Mouse (Mus musculus) heart, postnatal 0 days (tissue): Measurements from ENCODE around the gene Sgpp2. TPM values are rescaled to one million over a fixed set of nuclear protein-coding genes. Genes with fewer than 3 reads are reported as not detected.

Experiments used
- ATAC-seq: fragments of 200-750 bp; cut with Nextera tagmentation; 2 replicates; pipeline ENCODE4 v1.8.0; 2017; ENCODE audit warnings: low read depth, moderate number of reproducible peaks, moderate library complexity; ENCODE audit not compliant: insufficient read depth
- DNase-seq: peaks from one replicate; pipeline ENCODE4 v3.0.0-alpha.2; 2016; ENCODE audit warnings: low spot score
- H3K27ac ChIP-seq: fragments of 300-500 bp; sonication (generic); 2 replicates; pipeline ENCODE4 v1.5.1; 2014; ENCODE audit warnings: low read depth, mild to moderate bottlenecking
- H3K27me3 ChIP-seq: fragments of 300-500 bp; sonication (generic); 2 replicates; pipeline ENCODE4 v1.6.1; 2014; ENCODE audit warnings: low read length, mixed read lengths; ENCODE audit not compliant: control insufficient read depth, insufficient read depth
- H3K36me3 ChIP-seq: fragments of 300-500 bp; sonication (generic); replicated peaks from 2 replicates; pipeline ENCODE4 v1.6.1; 2014; ENCODE audit warnings: low read length, mixed read lengths; ENCODE audit not compliant: control insufficient read depth, insufficient read depth
- H3K4me1 ChIP-seq: fragments of 300-500 bp; sonication (generic); 2 replicates; pipeline ENCODE4 v1.6.1; 2014; ENCODE audit warnings: antibody characterized with exemption; ENCODE audit not compliant: control insufficient read depth, insufficient read depth
- H3K4me2 ChIP-seq: fragments of 300-500 bp; sonication (generic); 2 replicates; pipeline ENCODE4 v1.6.1; 2014; ENCODE audit warnings: low read depth, mild to moderate bottlenecking, low read length, moderate library complexity
- H3K4me3 ChIP-seq: fragments of 300-500 bp; sonication (generic); 2 replicates; pipeline ENCODE4 v1.5.1; 2014; ENCODE audit warnings: low read depth, low read length
- H3K9ac ChIP-seq: fragments of 300-500 bp; sonication (generic); replicated peaks from 2 replicates; pipeline ENCODE4 v1.6.1; 2014; ENCODE audit warnings: low read depth, low read length, mixed read lengths
- H3K9me3 ChIP-seq: fragments of 300-500 bp; sonication (generic); replicated peaks from 2 replicates; pipeline ENCODE4 v1.6.1; 2016; ENCODE audit warnings: low read length; ENCODE audit not compliant: control insufficient read depth
- CTCF ChIP-seq: IDR thresholded peaks from 2 replicates; pipeline ENCODE4 v1.5.1; 2016; ENCODE audit warnings: antibody characterized with exemption, control low read depth, low read depth
- EP300 ChIP-seq: IDR thresholded peaks from 2 replicates; pipeline ENCODE4 v1.6.1; 2016; ENCODE audit warnings: antibody characterized with exemption, low read depth
- WGBS: fragments of 180-500 bp; shearing (Covaris S2); extraction: QIAGEN DNeasy Blood & Tissue Kit; methylation state at CpG from one replicate; pipeline ENCODE4 v1.1.7; 2014; 5-methylcytosine and 5-hydroxymethylcytosine counted together
- polyA plus RNA-seq: library from polyadenylated mRNA; unstranded; fragments of >200 nt; fragmentation: Nextera tagmentation; extraction: Ambion mirVana; gene quantifications from 2 replicates; pipeline ENCODE4 v1.2.1, GENCODE M21; 2015
- total RNA-seq: library from RNA; depleted of rRNA; stranded (reverse); fragments of >200 nt; gene quantifications from 2 replicates; pipeline ENCODE4 v1.2.3, GENCODE M21; 2014; ENCODE audit warnings: low replicate concordance

The Sgpp2 gene
- total and polyA plus RNA-seq, 2 experiments from 2014 or later = 0.07 TPM; not detected in 1

DNA sequence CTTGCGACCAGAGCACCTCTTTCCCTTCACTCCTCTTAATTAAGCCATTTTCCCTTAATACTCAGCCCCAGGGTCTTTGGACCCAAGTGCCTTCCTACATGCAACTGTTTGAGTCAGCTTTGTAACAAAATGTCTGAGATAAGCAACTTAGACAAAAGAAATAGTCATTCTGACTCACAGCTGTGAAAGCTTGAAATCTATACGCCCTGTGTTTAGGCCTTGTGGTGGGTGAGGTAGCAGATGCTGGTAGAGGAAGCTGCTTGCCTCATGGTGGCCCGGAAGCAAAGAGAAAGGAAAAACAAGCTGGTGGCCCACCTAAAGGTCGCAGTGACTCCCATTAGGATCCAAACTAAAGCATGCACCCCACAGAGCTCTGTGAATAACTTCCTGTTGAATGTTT is 77.7 kb downstream of the Sgpp2 start:
- 68% methylated on average over 4 of the region's 4 CpGs for WGBS
- H3K27me3 ChIP-seq = no peaks in the 10 kb centered on the region
- H3K36me3 ChIP-seq = no peaks in the 10 kb centered on the region
- H3K4me1 ChIP-seq = no peaks in the 10 kb centered on the region
- DNase-seq (no peak), ATAC-seq (no peak)
- no peak overlapping the region for H3K4me3 ChIP-seq
- H3K4me2 ChIP-seq = no peak overlapping the region
- H3K9me3 ChIP-seq = no peaks in the 10 kb centered on the region
- H3K27ac ChIP-seq = no peak overlapping the region
- no peak overlapping the region for H3K9ac ChIP-seq
- TF ChIP-seq EP300 (no peak), CTCF (no peak)

DNA sequence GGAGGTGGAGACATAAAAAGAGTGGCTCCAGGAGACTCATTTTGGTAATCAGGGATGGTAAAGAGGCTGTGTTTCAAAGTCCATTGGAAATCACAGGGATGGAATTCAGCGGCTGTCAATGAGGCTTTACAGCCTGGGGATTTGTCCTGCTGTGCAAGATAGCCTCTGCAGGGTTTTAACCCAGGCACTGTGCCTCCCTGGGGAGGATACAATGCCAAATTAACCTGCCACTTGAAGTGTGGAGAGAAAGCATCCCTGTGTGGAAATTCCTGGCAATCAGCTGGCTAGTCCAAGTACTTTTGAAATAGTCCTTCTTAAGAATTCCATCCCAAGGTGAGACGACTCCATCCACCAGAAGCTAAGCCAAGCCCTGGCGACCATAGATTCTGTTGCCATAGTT is 78.7 kb downstream of the Sgpp2 start:
- WGBS = 24% methylated on average over 3 of the region's 3 CpGs
- Histone ChIP-seq H3K9ac (no peak overlapping the region), H3K9me3 (no peaks in the 10 kb centered on the region), H3K36me3 (no peaks in the 10 kb centered on the region), H3K4me1 (no peaks in the 10 kb centered on the region), H3K27ac (no peak overlapping the region), H3K4me3 (no peak overlapping the region), H3K4me2 (no peak overlapping the region), H3K27me3 (no peaks in the 10 kb centered on the region)
- ATAC-seq (no peak), DNase-seq (no peak)
- TF ChIP-seq EP300 (no peak), CTCF (no peak)

DNA sequence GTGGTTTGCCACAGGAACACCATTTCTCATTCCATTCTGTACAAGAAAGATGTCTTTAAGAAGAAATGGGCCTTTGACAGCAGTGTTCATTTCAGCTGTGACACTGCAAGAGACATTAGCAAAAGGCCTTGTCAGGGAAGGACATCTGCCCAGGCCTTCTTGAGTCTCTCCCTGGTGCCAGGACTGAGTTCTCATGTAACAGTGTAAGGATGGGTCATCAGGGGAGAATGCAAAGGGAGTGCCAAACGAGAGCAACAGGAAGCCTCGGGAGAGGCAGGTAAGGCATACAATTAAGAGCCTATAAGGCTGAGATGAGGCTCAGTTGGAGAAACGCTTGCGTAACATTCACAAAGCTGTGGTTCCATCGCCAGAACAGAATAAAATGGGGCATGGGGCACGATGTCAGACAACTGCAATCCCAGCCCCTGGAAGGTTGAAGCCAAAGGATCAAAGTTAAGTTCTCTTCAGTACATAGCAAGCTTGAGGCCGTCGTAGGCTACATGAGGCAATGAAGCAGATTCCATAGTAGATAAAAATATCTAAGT is 85.1 kb downstream of the Sgpp2 start:
- 79% methylated on average over 8 of the region's 8 CpGs for WGBS
- H3K4me1 ChIP-seq = peaks cover 11% of the 10 kb centered on the region; the same call in 1 of the 2 replicates
- H3K27me3 ChIP-seq = no peaks in the 10 kb centered on the region
- no peaks in the 10 kb centered on the region for H3K36me3 ChIP-seq
- TF ChIP-seq CTCF (no peak), EP300 (no peak)
- DNase-seq = no peak
- H3K4me3 ChIP-seq = no peak overlapping the region
- no peak overlapping the region for H3K9ac ChIP-seq
- no peak overlapping the region for H3K27ac ChIP-seq
- ATAC-seq = no peak
- H3K9me3 ChIP-seq = no peaks in the 10 kb centered on the region
- H3K4me2 ChIP-seq = no peak overlapping the region

DNA sequence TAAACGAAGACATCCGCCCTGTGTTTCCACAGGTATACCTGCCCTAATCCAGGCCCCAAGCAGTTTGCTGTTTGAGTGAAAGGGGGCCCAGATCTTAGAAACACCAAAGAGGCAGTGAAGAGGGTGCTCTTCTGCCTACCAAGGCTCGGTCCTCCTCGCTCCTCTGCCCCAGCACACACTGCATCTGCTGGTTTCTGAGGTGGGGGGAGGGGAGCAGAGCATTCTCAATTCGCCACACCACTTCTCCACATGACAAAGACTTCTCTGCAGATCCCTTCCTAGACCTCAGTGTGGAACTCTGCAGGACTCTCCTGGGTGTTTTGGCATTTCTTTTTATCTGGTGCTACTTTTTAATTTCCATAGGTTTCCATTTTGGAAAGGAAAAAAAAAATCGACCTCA is 85.6 kb downstream of the Sgpp2 start:
- ATAC-seq = no peak
- 60% methylated on average over 6 of the region's 6 CpGs for WGBS
- Histone ChIP-seq H3K4me2 (no peak overlapping the region), H3K4me1 (peaks cover 11% of the 10 kb centered on the region; the same call in 1 of the 2 replicates), H3K27me3 (no peaks in the 10 kb centered on the region), H3K4me3 (no peak overlapping the region), H3K9ac (no peak overlapping the region), H3K36me3 (no peaks in the 10 kb centered on the region), H3K27ac (no peak overlapping the region), H3K9me3 (no peaks in the 10 kb centered on the region)
- no peak for TF ChIP-seq EP300
- no peak for TF ChIP-seq CTCF
- no peak for DNase-seq

GRCm38 (mm10) chr1:78396320-78396913 is 86.3 kb downstream of the Sgpp2 start:
- Histone ChIP-seq H3K4me2 (0 out of 2 replicates have a peak overlapping the region, but pooled peaks have one; percentile 8), H3K9ac (no peak overlapping the region), H3K9me3 (no peaks in the 10 kb centered on the region), H3K4me3 (no peak overlapping the region), H3K36me3 (no peaks in the 10 kb centered on the region), H3K27ac (no peak overlapping the region), H3K4me1 (peaks cover 11% of the 10 kb centered on the region; the same call in 1 of the 2 replicates), H3K27me3 (no peaks in the 10 kb centered on the region)
- 20% methylated on average over 8 of the region's 8 CpGs for WGBS
- ATAC-seq (no peak), DNase-seq (no peak)
- TF ChIP-seq EP300 (no peak), CTCF (no peak)

DNA sequence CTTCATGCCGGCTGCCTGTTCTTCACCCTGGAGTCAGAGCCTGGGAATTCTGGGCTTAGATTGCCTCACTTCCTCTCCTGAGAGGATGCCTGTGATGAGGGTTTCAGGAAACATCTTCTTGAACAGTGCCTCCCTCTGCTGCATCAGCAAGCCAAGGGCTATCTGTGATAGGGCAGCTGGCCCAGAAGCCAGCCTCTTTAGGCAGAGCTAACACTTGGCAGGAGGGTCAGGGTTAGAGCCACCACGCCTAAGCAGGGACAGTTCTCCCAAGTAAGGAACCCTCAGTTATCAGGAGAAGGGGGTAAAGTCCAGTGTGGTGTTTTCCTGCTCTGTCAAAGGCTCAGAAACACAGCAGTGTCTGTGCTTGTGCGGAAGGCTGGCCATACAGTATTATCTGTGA is 89.6 kb downstream of the Sgpp2 start:
- 54% methylated on average over 3 of the region's 3 CpGs for WGBS
- no peak for ATAC-seq
- TF ChIP-seq EP300 (no peak), CTCF (no peak)

More for the DNA sequence above, 89.6 kb downstream of the Sgpp2 start:
- no peaks in the 10 kb centered on the region for H3K9me3 ChIP-seq
- no peak overlapping the region for H3K4me2 ChIP-seq
- H3K27ac ChIP-seq = no peak overlapping the region
- no peak overlapping the region for H3K9ac ChIP-seq
- H3K36me3 ChIP-seq = no peaks in the 10 kb centered on the region
- no peak for DNase-seq
- no peaks in the 10 kb centered on the region for H3K27me3 ChIP-seq
- H3K4me3 ChIP-seq = no peak overlapping the region
- peaks cover 11% of the 10 kb centered on the region; the same call in 1 of the 2 replicates for H3K4me1 ChIP-seq
